Mouse (Mus musculus): Measurements from ENCODE around the gene Setd4. TPM values are rescaled to one million over a fixed set of nuclear protein-coding genes. Genes with fewer than 3 reads are reported as not detected.
"Not testable (repeated sequence)": the region's sequence is repeated elsewhere in the genome, so short reads cannot be mapped to it uniquely, and the experiment has no call there.

The Setd4 gene
- polyA plus RNA-seq, 1 experiment, result 6.2 TPM

- TF ChIP-seq MYOD1 (IDR thresholded peaks at IDR 0.05; ENCODE audit: control insufficient read depth, insufficient read length, low read depth) (no peak), MAX (IDR thresholded peaks at IDR 0.05) (no peak), MYOG (IDR thresholded peaks at IDR 0.05; ENCODE audit: control insufficient read depth, extremely low read depth, insufficient read length) (no peak), USF1 (IDR thresholded peaks at IDR 0.05; ENCODE audit: low read depth) (no peak), FOSL1 (IDR thresholded peaks at IDR 0.05; ENCODE audit: insufficient read depth, low read length, poor library complexity, severe bottlenecking) (no peak), CTCF (IDR thresholded peaks at IDR 0.05; ENCODE audit: control insufficient read depth, insufficient read depth, insufficient read length) (no peak), CEBPB (IDR thresholded peaks at IDR 0.05; ENCODE audit: low read depth) (no peak)
- no peak overlapping the region for H3K4me3 ChIP-seq (ENCODE audit: insufficient read depth, poor library complexity, severe bottlenecking)
- H3K79me2 ChIP-seq (ENCODE audit: control insufficient read depth, insufficient read depth), result no peaks in the 10 kb centered on the region
Measured at GRCm38 (mm10) chr16:93624671-93625070, 20.8 kb upstream of the Setd4 start.

GRCm38 (mm10) chr16:93623759-93624158 lies 19.9 kb upstream of the Setd4 start:
- H3K27me3 ChIP-seq (ENCODE audit: control insufficient read depth, insufficient read depth, insufficient read length); H3K79me3 ChIP-seq (ENCODE audit: low read depth); H3ac ChIP-seq (ENCODE audit: control insufficient read depth, insufficient read length, low read depth); H3K79me2 ChIP-seq (ENCODE audit: control insufficient read depth, insufficient read depth); H3K36me3 ChIP-seq (ENCODE audit: control insufficient read depth, insufficient read depth); H3K4me3 ChIP-seq (ENCODE audit: insufficient read depth, poor library complexity, severe bottlenecking): not testable (repeated sequence)

More at GRCm38 (mm10) chr16:93624671-93625070, 20.8 kb upstream of the Setd4 start:
- Histone ChIP-seq H3ac (ENCODE audit: control insufficient read depth, insufficient read length, low read depth) (no peak overlapping the region), H3K36me3 (ENCODE audit: control insufficient read depth, insufficient read depth) (no peaks in the 10 kb centered on the region), H3K27me3 (ENCODE audit: control insufficient read depth, insufficient read depth, insufficient read length) (no peaks in the 10 kb centered on the region), H3K79me3 (ENCODE audit: low read depth) (no peaks in the 10 kb centered on the region)

- H3K79me2 ChIP-seq (ENCODE audit: control insufficient read depth, insufficient read depth), result no peaks in the 10 kb centered on the region
- no peaks in the 10 kb centered on the region for H3K79me3 ChIP-seq (ENCODE audit: low read depth)
- no peaks in the 10 kb centered on the region for H3K27me3 ChIP-seq (ENCODE audit: control insufficient read depth, insufficient read depth, insufficient read length)
- H3ac ChIP-seq (ENCODE audit: control insufficient read depth, insufficient read length, low read depth), result no peak overlapping the region
- TF ChIP-seq CTCF (IDR thresholded peaks at IDR 0.05; ENCODE audit: control insufficient read depth, insufficient read depth, insufficient read length), result peak; percentile 56
- no peak for TF ChIP-seq MAX (IDR thresholded peaks at IDR 0.05)
- no peak for TF ChIP-seq MYOG (IDR thresholded peaks at IDR 0.05; ENCODE audit: control insufficient read depth, extremely low read depth, insufficient read length)
- no peak overlapping the region for H3K4me3 ChIP-seq (ENCODE audit: insufficient read depth, poor library complexity, severe bottlenecking)
- no peaks in the 10 kb centered on the region for H3K36me3 ChIP-seq (ENCODE audit: control insufficient read depth, insufficient read depth)
Measured at GRCm38 (mm10) chr16:93615118-93615870, 11.4 kb upstream of the Setd4 start.

- H3K27me3 ChIP-seq (ENCODE audit: control insufficient read depth, insufficient read depth, insufficient read length), result no peaks in the 10 kb centered on the region
- H3ac ChIP-seq (ENCODE audit: control insufficient read depth, insufficient read length, low read depth), result no peak overlapping the region
- no peak for TF ChIP-seq FOSL1 (IDR thresholded peaks at IDR 0.05; ENCODE audit: insufficient read depth, low read length, poor library complexity, severe bottlenecking)
- no peak for TF ChIP-seq MYOG (IDR thresholded peaks at IDR 0.05; ENCODE audit: control insufficient read depth, extremely low read depth, insufficient read length)
- TF ChIP-seq MAX (IDR thresholded peaks at IDR 0.05), result no peak
- no peak for TF ChIP-seq CEBPB (IDR thresholded peaks at IDR 0.05; ENCODE audit: low read depth)
- no peak for TF ChIP-seq USF1 (IDR thresholded peaks at IDR 0.05; ENCODE audit: low read depth)
- no peak for TF ChIP-seq MYOD1 (IDR thresholded peaks at IDR 0.05; ENCODE audit: control insufficient read depth, insufficient read length, low read depth)
- no peak for TF ChIP-seq CTCF (IDR thresholded peaks at IDR 0.05; ENCODE audit: control insufficient read depth, insufficient read depth, insufficient read length)
- H3K4me3 ChIP-seq (ENCODE audit: insufficient read depth, poor library complexity, severe bottlenecking), result no peak overlapping the region
- no peaks in the 10 kb centered on the region for H3K36me3 ChIP-seq (ENCODE audit: control insufficient read depth, insufficient read depth)
- H3K79me3 ChIP-seq (ENCODE audit: low read depth), result no peaks in the 10 kb centered on the region
- H3K79me2 ChIP-seq (ENCODE audit: control insufficient read depth, insufficient read depth), result no peaks in the 10 kb centered on the region
Measured at GRCm38 (mm10) chr16:93610961-93611360, 7.1 kb upstream of the Setd4 start.

- Histone ChIP-seq H3K36me3 (ENCODE audit: control insufficient read depth, insufficient read depth) (no peaks in the 10 kb centered on the region), H3K4me3 (ENCODE audit: insufficient read depth, poor library complexity, severe bottlenecking) (no peak overlapping the region), H3K27me3 (ENCODE audit: control insufficient read depth, insufficient read depth, insufficient read length) (no peaks in the 10 kb centered on the region), H3K79me2 (ENCODE audit: control insufficient read depth, insufficient read depth) (no peaks in the 10 kb centered on the region), H3K79me3 (ENCODE audit: low read depth) (no peaks in the 10 kb centered on the region), H3ac (ENCODE audit: control insufficient read depth, insufficient read length, low read depth) (no peak overlapping the region)
- TF ChIP-seq USF1 (IDR thresholded peaks at IDR 0.05; ENCODE audit: low read depth), result no peak
- TF ChIP-seq MYOD1 (IDR thresholded peaks at IDR 0.05; ENCODE audit: control insufficient read depth, insufficient read length, low read depth), result no peak
- no peak for TF ChIP-seq MYOG (IDR thresholded peaks at IDR 0.05; ENCODE audit: control insufficient read depth, extremely low read depth, insufficient read length)
- no peak for TF ChIP-seq CTCF (IDR thresholded peaks at IDR 0.05; ENCODE audit: control insufficient read depth, insufficient read depth, insufficient read length)
- TF ChIP-seq MAX (IDR thresholded peaks at IDR 0.05), result no peak
- no peak for TF ChIP-seq FOSL1 (IDR thresholded peaks at IDR 0.05; ENCODE audit: insufficient read depth, low read length, poor library complexity, severe bottlenecking)
- no peak for TF ChIP-seq CEBPB (IDR thresholded peaks at IDR 0.05; ENCODE audit: low read depth)
Measured at GRCm38 (mm10) chr16:93609796-93610195, 5.9 kb upstream of the Setd4 start.

GRCm38 (mm10) chr16:93608731-93609130 lies 4.9 kb upstream of the Setd4 start:
- Histone ChIP-seq H3K79me2 (ENCODE audit: control insufficient read depth, insufficient read depth) (no peaks in the 10 kb centered on the region), H3K4me3 (ENCODE audit: insufficient read depth, poor library complexity, severe bottlenecking) (no peak overlapping the region), H3ac (ENCODE audit: control insufficient read depth, insufficient read length, low read depth) (no peak overlapping the region), H3K79me3 (ENCODE audit: low read depth) (no peaks in the 10 kb centered on the region), H3K27me3 (ENCODE audit: control insufficient read depth, insufficient read depth, insufficient read length) (no peaks in the 10 kb centered on the region), H3K36me3 (ENCODE audit: control insufficient read depth, insufficient read depth) (no peaks in the 10 kb centered on the region)
- TF ChIP-seq USF1 (IDR thresholded peaks at IDR 0.05; ENCODE audit: low read depth), result no peak

All from C2C12 (cell line).